Mouse (Mus musculus) midbrain, embryonic 15.5 days (tissue): Measurements from ENCODE around the gene Comp. TPM values are rescaled to one million over a fixed set of nuclear protein-coding genes. Genes with fewer than 3 reads are reported as not detected.

Experiments
- ATAC-seq: fragments of 200-750 bp; cut with Nextera tagmentation; replicated peaks from 2 replicates; pipeline ENCODE4 v1.8.0; 2017; ENCODE audit warnings: moderate TSS enrichment
- H3K27ac ChIP-seq: fragments of 300-500 bp; sonication (generic); 2 replicates; pipeline ENCODE4 v1.5.1; 2015; ENCODE audit warnings: mild to moderate bottlenecking, inconsistent platforms
- H3K27me3 ChIP-seq: fragments of 300-500 bp; sonication (generic); replicated peaks from 2 replicates; pipeline ENCODE4 v1.6.1; 2015; ENCODE audit warnings: inconsistent platforms
- H3K36me3 ChIP-seq: fragments of 300-500 bp; sonication (generic); replicated peaks from 2 replicates; pipeline ENCODE4 v1.6.1; 2015; ENCODE audit warnings: inconsistent platforms
- H3K4me1 ChIP-seq: fragments of 300-500 bp; sonication (generic); 2 replicates; pipeline ENCODE4 v1.6.1; 2015; ENCODE audit warnings: inconsistent platforms
- H3K4me2 ChIP-seq: fragments of 300-500 bp; sonication (generic); 2 replicates; pipeline ENCODE4 v1.6.1; 2015; ENCODE audit warnings: inconsistent platforms, mild to moderate bottlenecking, moderate library complexity
- H3K4me3 ChIP-seq: fragments of 300-500 bp; sonication (generic); 2 replicates; pipeline ENCODE4 v1.5.1; 2015; ENCODE audit warnings: mild to moderate bottlenecking, inconsistent platforms
- H3K9ac ChIP-seq: fragments of 300-500 bp; sonication (generic); 2 replicates; pipeline ENCODE4 v1.6.1; 2015; ENCODE audit warnings: mild to moderate bottlenecking, inconsistent platforms
- H3K9me3 ChIP-seq: fragments of 300-500 bp; sonication (generic); 2 replicates; pipeline ENCODE4 v1.6.1; 2016; ENCODE audit warnings: inconsistent platforms
- WGBS: fragments of 180-500 bp; shearing (Covaris S2); methylation state at CpG from one replicate; pipeline ENCODE4 v1.1.7; 2015; ENCODE audit warnings: mixed read lengths; 5-methylcytosine and 5-hydroxymethylcytosine counted together
- polyA plus RNA-seq: library from polyadenylated mRNA; unstranded; fragments of >200 nt; fragmentation: Nextera tagmentation; extraction: Ambion mirVana; gene quantifications from 2 replicates; pipeline ENCODE4 v1.2.1, GENCODE M21; 2015

Gene Comp
- polyA plus RNA-seq, 1 experiment from 2014 or later = 0.57 TPM

DNA sequence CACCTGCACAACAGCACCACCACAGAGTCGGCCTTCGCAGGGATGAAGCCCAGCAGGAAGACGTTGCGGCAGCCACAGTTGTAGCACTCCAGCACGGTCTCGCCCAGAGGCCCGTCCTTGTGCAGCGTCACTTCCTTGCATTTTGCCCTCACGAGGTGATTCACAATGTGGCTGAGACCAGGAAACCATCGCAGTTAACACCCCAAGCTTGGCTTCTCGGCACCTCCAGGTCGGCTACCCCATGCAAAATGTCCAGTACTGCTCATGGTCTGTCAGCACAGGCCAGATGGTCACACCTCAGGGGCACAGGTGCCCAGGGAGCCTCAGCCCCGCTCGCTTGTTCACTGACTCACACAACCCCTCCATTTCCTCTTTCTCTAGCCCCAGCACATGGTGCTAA lies 31.4 kb upstream of the Comp start:
- WGBS = 86% methylated on average over 14 of the region's 14 CpGs
- H3K4me1 ChIP-seq = no peaks in the 10 kb centered on the region

GRCm38 (mm10) chr8:70343076-70343475 lies 30.3 kb upstream of the Comp start:
- no peak overlapping the region for H3K27ac ChIP-seq
- peaks cover 30% of the 10 kb centered on the region for H3K36me3 ChIP-seq

More for the DNA sequence above, 31.4 kb upstream of the Comp start:
- Histone ChIP-seq H3K4me3 (no peak overlapping the region), H3K9ac (no peak overlapping the region), H3K27ac (no peak overlapping the region), H3K27me3 (no peaks in the 10 kb centered on the region), H3K9me3 (no peaks in the 10 kb centered on the region), H3K36me3 (peaks cover 40% of the 10 kb centered on the region), H3K4me2 (no peak overlapping the region)
- no peak for ATAC-seq

DNA sequence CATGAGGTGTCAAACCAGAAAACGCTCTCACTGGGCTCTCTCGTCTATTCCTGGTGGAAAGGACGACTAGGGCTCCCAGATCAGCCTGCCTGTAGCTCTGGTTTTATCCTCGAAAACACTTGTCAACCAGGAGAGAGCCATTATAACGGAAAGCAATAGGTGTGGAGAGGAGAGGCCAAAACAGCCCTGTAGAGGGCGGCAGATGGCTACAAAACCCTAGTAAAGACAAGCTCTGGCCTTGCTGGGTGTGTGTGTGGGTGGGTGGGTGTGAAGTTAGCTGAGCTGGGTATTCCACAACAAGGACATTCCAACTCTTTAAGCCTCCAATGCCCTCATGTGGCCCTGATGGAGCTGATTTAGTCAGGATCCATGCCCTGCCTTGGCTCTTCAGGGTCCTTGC lies 29.7 kb upstream of the Comp start:
- peaks cover 23% of the 10 kb centered on the region; the same call in 1 of the 2 replicates for H3K36me3 ChIP-seq
- 64% methylated on average over 6 of the region's 6 CpGs for WGBS
- peak; percentile 46 for ATAC-seq

More at GRCm38 (mm10) chr8:70343076-70343475, 30.3 kb upstream of the Comp start:
- Histone ChIP-seq H3K4me1 (peaks cover 3% of the 10 kb centered on the region; the same call in 1 of the 2 replicates), H3K27me3 (no peaks in the 10 kb centered on the region), H3K9ac (no peak overlapping the region), H3K4me2 (no peak overlapping the region), H3K9me3 (no peaks in the 10 kb centered on the region), H3K4me3 (no peak overlapping the region)
- 94% methylated on average over 7 of the region's 7 CpGs for WGBS
- no peak for ATAC-seq

GRCm38 (mm10) chr8:70344279-70344678 lies 29.1 kb upstream of the Comp start:
- no peak for ATAC-seq
- 90% methylated on average over 2 of the region's 2 CpGs for WGBS
- Histone ChIP-seq H3K27me3 (no peaks in the 10 kb centered on the region), H3K9me3 (no peaks in the 10 kb centered on the region), H3K4me2 (no peak overlapping the region), H3K9ac (no peak overlapping the region), H3K4me3 (no peak overlapping the region), H3K4me1 (peaks cover 11% of the 10 kb centered on the region), H3K27ac (no peak overlapping the region), H3K36me3 (peaks cover 18% of the 10 kb centered on the region; the same call in 1 of the 2 replicates)

More for the DNA sequence above, 29.7 kb upstream of the Comp start:
- Histone ChIP-seq H3K9ac (no peak overlapping the region), H3K4me1 (peaks cover 5% of the 10 kb centered on the region; the same call in 1 of the 2 replicates), H3K4me3 (no peak overlapping the region), H3K9me3 (no peaks in the 10 kb centered on the region), H3K27me3 (no peaks in the 10 kb centered on the region), H3K27ac (no peak overlapping the region), H3K4me2 (no peak overlapping the region)

DNA sequence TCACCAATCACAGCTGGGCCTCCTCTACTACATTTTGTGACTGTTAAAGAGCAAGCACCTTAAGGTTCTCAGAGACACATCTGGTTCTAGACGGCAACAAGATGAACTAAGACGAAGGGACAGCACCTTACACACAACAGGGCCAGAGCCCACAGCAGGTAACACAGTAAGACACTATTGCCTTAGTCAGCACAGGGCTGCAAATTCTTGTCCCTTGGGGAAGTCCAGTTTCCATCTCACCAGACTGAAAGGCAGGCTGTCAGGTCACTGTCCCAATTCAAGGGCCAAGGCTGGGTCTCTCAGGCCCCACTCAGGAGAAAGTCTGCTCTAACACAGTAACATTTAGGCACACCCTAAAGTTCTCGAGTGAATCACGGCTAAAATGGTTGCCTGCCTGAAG lies 25.9 kb upstream of the Comp start:
- Histone ChIP-seq H3K9ac (no peak overlapping the region), H3K4me3 (no peak overlapping the region), H3K36me3 (peaks cover 5% of the 10 kb centered on the region; the same call in 1 of the 2 replicates), H3K27ac (no peak overlapping the region), H3K4me1 (peaks cover 42% of the 10 kb centered on the region), H3K9me3 (no peaks in the 10 kb centered on the region), H3K27me3 (no peaks in the 10 kb centered on the region), H3K4me2 (no peak overlapping the region)
- WGBS = 89% methylated on average over 4 of the region's 4 CpGs
- ATAC-seq = no peak

DNA sequence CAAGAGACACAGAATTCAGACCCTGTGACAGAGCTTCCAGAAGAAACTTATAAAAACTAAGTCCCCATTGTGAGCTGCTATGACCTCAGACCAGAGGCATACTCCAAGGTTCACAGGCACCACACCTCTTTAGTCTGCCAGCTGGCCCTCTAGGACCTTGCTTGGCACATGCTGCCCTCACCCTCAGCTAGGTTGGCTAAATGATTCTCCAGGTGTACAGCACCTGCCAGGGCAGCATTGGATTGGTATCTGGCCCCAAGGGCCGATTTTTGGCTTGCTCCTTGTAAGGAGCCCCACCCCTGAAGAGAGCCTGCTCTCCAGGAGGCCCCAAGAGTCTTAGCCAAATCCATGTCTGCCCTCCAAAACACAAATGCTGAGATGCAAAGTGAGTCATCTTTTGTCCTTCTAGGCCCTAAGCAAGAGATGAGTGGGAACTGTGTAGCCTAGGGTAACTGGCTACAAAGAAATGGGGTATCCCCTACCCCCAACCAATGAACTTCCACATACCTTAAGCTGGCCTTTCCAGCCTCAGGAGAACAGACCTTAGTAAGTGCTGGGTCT lies 25.4 kb upstream of the Comp start:
- Histone ChIP-seq H3K9me3 (no peaks in the 10 kb centered on the region), H3K27ac (no peak overlapping the region), H3K4me3 (no peak overlapping the region), H3K4me2 (no peak overlapping the region), H3K36me3 (peaks cover 3% of the 10 kb centered on the region; the same call in 1 of the 2 replicates), H3K4me1 (peaks cover 42% of the 10 kb centered on the region), H3K9ac (no peak overlapping the region), H3K27me3 (no peaks in the 10 kb centered on the region)
- WGBS = 74% methylated on average over 1 of the region's 1 CpGs
- no peak for ATAC-seq

DNA sequence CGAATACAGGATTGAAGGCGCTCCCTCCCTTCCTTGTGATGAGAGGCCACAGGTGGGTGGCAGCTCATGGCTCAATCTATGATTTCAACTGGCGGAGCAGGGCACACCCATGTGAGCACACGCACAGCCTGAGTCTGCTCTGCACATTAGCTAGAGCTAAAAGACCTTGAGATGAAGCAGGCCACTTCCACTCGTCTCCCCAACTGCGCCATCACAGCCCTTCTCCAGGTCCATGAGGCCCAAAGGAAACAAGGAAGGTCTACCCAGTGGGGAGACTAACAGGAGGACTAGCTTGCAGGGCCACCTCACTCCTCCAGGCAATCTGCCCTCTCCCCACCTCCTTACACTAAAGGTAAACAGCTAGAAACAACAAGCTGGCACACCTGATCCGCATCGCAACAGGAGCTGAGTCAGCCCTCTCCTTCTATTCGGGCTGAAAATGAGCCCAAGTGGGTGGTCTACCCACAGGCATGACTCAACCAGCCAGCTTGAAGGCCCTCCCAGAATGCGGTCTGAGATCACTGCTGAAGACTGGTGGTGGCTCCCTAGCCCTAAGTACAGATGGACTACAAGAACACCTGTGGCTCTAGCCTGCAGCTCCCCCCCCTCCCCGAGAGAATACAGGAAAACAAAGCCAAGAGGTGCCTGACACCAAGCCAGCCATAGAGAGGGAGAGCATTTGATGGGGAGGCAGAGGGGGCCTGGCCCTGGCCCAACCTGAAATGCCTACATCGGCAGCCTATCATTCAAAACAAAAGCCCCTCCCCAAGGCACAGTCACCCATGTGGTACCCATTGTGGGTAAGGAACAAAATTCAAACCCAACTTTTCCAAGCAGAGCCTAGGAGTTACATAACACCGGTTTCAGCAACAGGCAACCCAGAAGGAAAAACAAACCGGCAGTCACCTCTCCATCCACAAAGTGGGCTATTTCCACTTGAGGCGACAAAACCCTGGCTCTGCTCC lies 22.0 kb upstream of the Comp start:
- peak overlapping the region; percentile 91 for H3K9ac ChIP-seq
- H3K4me3 ChIP-seq = peak overlapping the region; percentile 96
- no peak for ATAC-seq
- H3K4me1 ChIP-seq = peaks cover 51% of the 10 kb centered on the region
- no peaks in the 10 kb centered on the region for H3K9me3 ChIP-seq
- 58% methylated on average over 15 of the region's 15 CpGs for WGBS
- H3K27me3 ChIP-seq = no peaks in the 10 kb centered on the region
- peak overlapping the region; percentile 97 for H3K4me2 ChIP-seq
- H3K36me3 ChIP-seq = no peaks in the 10 kb centered on the region
- H3K27ac ChIP-seq = no peak overlapping the region

DNA sequence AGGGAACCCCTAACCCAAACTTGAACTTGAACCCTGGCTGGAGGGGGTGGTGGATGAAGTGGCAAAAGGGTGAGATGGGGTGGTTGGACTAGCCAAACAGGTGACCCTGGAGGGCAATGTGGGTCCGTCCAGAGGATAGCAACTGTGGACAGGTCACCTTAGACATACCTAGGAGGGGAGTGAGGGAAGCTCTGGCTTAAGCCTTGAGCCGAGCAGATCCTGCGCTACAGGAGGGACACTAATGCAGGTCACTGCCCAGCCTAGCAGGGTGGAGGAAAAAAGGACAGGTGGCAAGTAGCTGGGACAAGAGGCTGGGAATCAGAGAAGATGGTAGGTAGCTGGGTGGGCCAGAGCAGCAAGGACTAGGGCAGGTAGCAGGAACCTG lies 21.4 kb upstream of the Comp start:
- Histone ChIP-seq H3K4me3 (peak overlapping the region; percentile 96), H3K4me2 (peak overlapping the region; percentile 97), H3K27ac (no peak overlapping the region), H3K4me1 (peaks cover 51% of the 10 kb centered on the region), H3K9me3 (no peaks in the 10 kb centered on the region), H3K27me3 (no peaks in the 10 kb centered on the region), H3K9ac (peak overlapping the region; percentile 91), H3K36me3 (no peaks in the 10 kb centered on the region)
- WGBS = 38% methylated on average over 3 of the region's 3 CpGs
- ATAC-seq = no peak

GRCm38 (mm10) chr8:70352657-70353151 lies 20.7 kb upstream of the Comp start:
- Histone ChIP-seq H3K9me3 (no peaks in the 10 kb centered on the region), H3K9ac (peak overlapping the region; percentile 91), H3K27ac (peak overlapping the region; percentile 89), H3K4me2 (peak overlapping the region; percentile 97), H3K4me1 (peaks cover 51% of the 10 kb centered on the region), H3K4me3 (peak overlapping the region; percentile 96), H3K27me3 (no peaks in the 10 kb centered on the region), H3K36me3 (no peaks in the 10 kb centered on the region)
- WGBS = under 1% methylated on average over 63 of the region's 64 CpGs
- ATAC-seq = peak; percentile 65

DNA sequence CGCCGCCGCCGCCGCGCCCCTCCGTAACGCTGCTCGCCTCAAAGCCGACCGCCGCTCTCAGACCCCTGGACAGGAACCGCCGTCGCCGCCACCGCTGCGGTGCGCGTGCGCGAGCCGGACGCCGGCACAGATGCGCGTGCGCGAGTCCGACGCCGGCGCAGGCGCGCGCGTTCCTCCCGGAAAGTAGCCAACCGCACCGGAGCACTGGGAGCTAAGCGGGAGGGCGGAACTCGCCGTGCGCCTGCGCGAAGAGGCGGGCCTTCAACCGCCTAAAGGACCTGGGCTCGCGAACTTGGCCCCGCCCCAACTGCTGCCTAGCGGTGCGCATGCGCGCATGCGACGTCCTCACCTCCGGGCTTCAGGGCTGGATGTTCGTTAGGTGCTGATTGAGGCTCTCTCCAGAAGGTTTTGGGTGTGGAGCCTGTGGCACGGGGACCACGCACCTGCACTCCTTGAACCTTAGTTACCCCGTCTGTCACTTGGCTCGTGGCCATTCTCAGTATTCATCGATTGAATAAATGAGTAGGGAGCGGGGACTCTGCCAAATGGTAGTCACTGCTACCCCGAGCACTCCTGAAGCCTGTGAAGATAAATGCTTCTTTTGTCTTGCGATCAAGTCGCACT lies 20.1 kb upstream of the Comp start, which contains the start of gene Upf1:
Upf1 (minus strand) TSS at position 85 of the 624 bp plus-strand sequence.
- no peaks in the 10 kb centered on the region for H3K9me3 ChIP-seq
- peak within 1 kb of the TSS; percentile 91 for H3K9ac ChIP-seq
- peak within 1 kb of the TSS; percentile 96 for H3K4me3 ChIP-seq
- H3K4me2 ChIP-seq = peak within 1 kb of the TSS; percentile 97
- ATAC-seq = peak; percentile 89
- under 1% methylated on average over 66 of the region's 69 CpGs for WGBS
- no peaks in the 10 kb centered on the region for H3K36me3 ChIP-seq
- peaks cover 47% of the 10 kb centered on the region for H3K4me1 ChIP-seq
- H3K27me3 ChIP-seq = no peaks in the 10 kb centered on the region
- peak within 1 kb of the TSS; percentile 89 for H3K27ac ChIP-seq

DNA sequence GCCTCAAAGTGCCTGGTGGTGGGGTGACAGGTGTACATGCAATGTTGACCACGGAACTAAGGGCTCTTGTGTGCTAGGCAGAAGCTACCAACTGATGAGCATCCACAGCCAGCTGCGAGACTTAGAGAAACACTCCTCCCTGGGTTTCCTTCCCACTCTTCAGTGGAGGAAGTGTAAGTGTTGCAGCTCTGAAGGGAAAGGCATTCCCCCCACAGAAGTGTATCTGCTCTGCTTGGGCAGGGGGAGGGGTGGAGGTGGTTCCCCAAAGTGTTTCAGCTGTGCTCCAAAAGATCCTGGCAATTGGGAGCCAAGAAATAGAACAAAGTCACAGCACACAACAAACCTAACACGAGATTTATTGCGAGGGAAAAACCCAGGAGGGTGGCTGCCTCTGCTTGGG lies 19.4 kb upstream of the Comp start:
- H3K4me2 ChIP-seq = peak overlapping the region; percentile 97
- no peaks in the 10 kb centered on the region for H3K27me3 ChIP-seq
- no peaks in the 10 kb centered on the region for H3K9me3 ChIP-seq
- H3K4me3 ChIP-seq = peak overlapping the region; percentile 96
- H3K9ac ChIP-seq = peak overlapping the region; percentile 55; the same call in 1 of the 2 replicates
- peak overlapping the region; percentile 85 for H3K27ac ChIP-seq
- no peaks in the 10 kb centered on the region for H3K36me3 ChIP-seq
- H3K4me1 ChIP-seq = peaks cover 43% of the 10 kb centered on the region
- WGBS = 62% methylated on average over 4 of the region's 4 CpGs
- no peak for ATAC-seq

GRCm38 (mm10) chr8:70356111-70356510 lies 17.2 kb upstream of the Comp start:
- ATAC-seq = no peak
- 86% methylated on average over 1 of the region's 1 CpGs for WGBS
- no peaks in the 10 kb centered on the region for H3K27me3 ChIP-seq

More at GRCm38 (mm10) chr8:70356111-70356510, 17.2 kb upstream of the Comp start:
- Histone ChIP-seq H3K4me1 (peaks cover 22% of the 10 kb centered on the region), H3K4me3 (no peak overlapping the region), H3K9ac (no peak overlapping the region), H3K4me2 (no peak overlapping the region), H3K9me3 (no peaks in the 10 kb centered on the region), H3K36me3 (no peaks in the 10 kb centered on the region), H3K27ac (no peak overlapping the region)
